In the genomic region with DNA sequence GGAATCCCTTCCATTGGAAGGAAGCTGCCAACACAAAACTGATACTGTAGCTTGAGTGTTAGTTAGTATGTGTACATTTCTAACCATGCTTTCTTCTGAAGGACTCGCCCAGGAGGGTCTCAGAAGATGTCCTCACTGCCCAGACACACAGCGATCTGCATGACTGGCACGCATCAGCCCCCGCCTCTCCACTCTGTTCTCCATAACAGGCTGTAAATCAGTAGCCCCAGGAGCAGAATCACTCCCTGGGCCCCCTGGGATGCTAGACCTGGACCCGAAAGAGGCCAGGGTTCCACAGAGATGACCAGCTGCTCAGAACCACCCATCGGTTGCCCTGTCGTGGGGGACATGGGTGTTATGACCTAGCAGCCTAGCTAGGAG, we compare ENCODE assay signal across 18 mouse cellular contexts. TPM values are rescaled to one million over a fixed set of nuclear protein-coding genes. Genes with fewer than 3 reads are reported as not detected.
A peak's percentile ranks its signal among the peaks of the same experiment; 100 is the strongest.
DNase-seq lines count a peak whose midpoint lies in the region; ATAC-seq and TF ChIP-seq lines count a peak whose summit lies in the region.
"Had no signal": no experiment of that assay in that cellular context is flagged by ENCODE, and none has a peak within 500 bp of the region (broad histone marks: within the 10 kb centered on the region; RNA-seq: fewer than 3 reads in every experiment).

No protein-coding gene starts in this region.

- H3K27me3 ChIP-seq in forebrain, embryonic 12.5 days: peaks cover 3% of the 10 kb centered on the region
- H3K27me3 ChIP-seq in forebrain, postnatal 0 days (ENCODE audit: insufficient read depth, low read length): no peaks in the 10 kb centered on the region
- H3K27me3 ChIP-seq in kidney, embryonic 16.5 days (ENCODE audit: insufficient read depth, low read length): peaks cover 3% of the 10 kb centered on the region; the same call in 1 of the 2 replicates
- no peaks in the 10 kb centered on the region for H3K27me3 ChIP-seq in neural tube, embryonic 12.5 days (replicated peaks)
- H3K27me3 ChIP-seq: intestine, embryonic 15.5 days had no signal

- peak overlapping the region; percentile 92 for H3K27ac ChIP-seq in forebrain, embryonic 12.5 days
- no peak overlapping the region for H3K27ac ChIP-seq in forebrain, postnatal 0 days (ENCODE audit: low read depth, low read length)
- peak overlapping the region; percentile 9 for H3K27ac ChIP-seq in kidney, embryonic 16.5 days (ENCODE audit: low read length)
- H3K27ac ChIP-seq in neural tube, embryonic 12.5 days: no peak overlapping the region
- H3K27ac ChIP-seq: heart, embryonic 10.5 days; intestine, embryonic 15.5 days; layer of hippocampus, adult 2 months; macrophage had no signal

- no peak for ATAC-seq in forebrain, embryonic 12.5 days (ENCODE audit: low FRiP score)
- no peak for ATAC-seq in forebrain, postnatal 0 days
- peak; percentile 72 for ATAC-seq in kidney, embryonic 16.5 days (ENCODE audit: low FRiP score, low TSS enrichment)
- no peak for ATAC-seq in neural tube, embryonic 12.5 days (ENCODE audit: low FRiP score, low read depth)
- ATAC-seq: CD4-positive, CD25-positive, alpha-beta regulatory T cell, adult 4 months; intestine, embryonic 15.5 days had no signal

- H3K9me3 ChIP-seq in forebrain, embryonic 12.5 days: no peaks in the 10 kb centered on the region
- no peaks in the 10 kb centered on the region for H3K9me3 ChIP-seq in forebrain, postnatal 0 days (ENCODE audit: low read length)
- H3K9me3 ChIP-seq in kidney, embryonic 16.5 days (ENCODE audit: low read length): no peaks in the 10 kb centered on the region
- no peaks in the 10 kb centered on the region for H3K9me3 ChIP-seq in neural tube, embryonic 12.5 days
- H3K9me3 ChIP-seq: heart, embryonic 10.5 days; intestine, embryonic 15.5 days had no signal

- no peak overlapping the region for H3K4me3 ChIP-seq in forebrain, embryonic 12.5 days (replicated peaks)
- H3K4me3 ChIP-seq in forebrain, postnatal 0 days (ENCODE audit: low read depth, low read length): no peak overlapping the region
- no peak overlapping the region for H3K4me3 ChIP-seq in kidney, embryonic 16.5 days (ENCODE audit: low read length)
- no peak overlapping the region for H3K4me3 ChIP-seq in neural tube, embryonic 12.5 days
- H3K4me3 ChIP-seq: heart, embryonic 10.5 days; intestine, embryonic 15.5 days; layer of hippocampus, adult 2 months had no signal

- 65% methylated on average over 7 of the region's 7 CpGs for WGBS in forebrain, embryonic 12.5 days
- 70% methylated on average over 7 of the region's 7 CpGs for WGBS in forebrain, postnatal 0 days
- WGBS in kidney, embryonic 16.5 days: 46% methylated on average over 7 of the region's 7 CpGs
- 52% methylated on average over 7 of the region's 7 CpGs for WGBS in neural tube, embryonic 12.5 days

- peak overlapping the region; percentile 43; the same call in 1 of the 2 replicates for H3K9ac ChIP-seq in forebrain, embryonic 12.5 days
- H3K9ac ChIP-seq in forebrain, postnatal 0 days: no peak overlapping the region
- no peak overlapping the region for H3K9ac ChIP-seq in kidney, embryonic 16.5 days (replicated peaks; ENCODE audit: low read length)
- H3K9ac ChIP-seq in neural tube, embryonic 12.5 days: no peak overlapping the region
- H3K9ac ChIP-seq: intestine, embryonic 15.5 days had no signal

- intact Hi-C loops in left cerebral cortex, postnatal 14 days (cut with DNase I): loop anchor here (2.0 to 5.0 kb wide), 3 partner anchors 41 to 130 kb away; no protein-coding TSS in a partner anchor

- DNase-seq in forebrain, postnatal 0 days: no peak
- no peak for DNase-seq in kidney, adult 9 months
- DNase-seq in neural tube, embryonic 10.5 days (ENCODE audit: extremely low spot score, low spot score): no peak
- DNase-seq in left cerebral cortex, postnatal 14 days (ENCODE audit: low spot score in 2 of 2): no peak
- DNase-seq: adrenal gland, postnatal 14 days; cerebellum, adult 2 months; cerebellum, postnatal 25 days; gastrocnemius, postnatal 10 days; kidney, postnatal 14 days; right cerebral cortex, postnatal 14 days had no signal

- TF ChIP-seq CTCF in forebrain, postnatal 0 days (IDR thresholded peaks at IDR 0.05; ENCODE audit: low read depth): no peak

- H3K36me3 ChIP-seq in forebrain, embryonic 12.5 days (replicated peaks): no peaks in the 10 kb centered on the region
- H3K36me3 ChIP-seq in forebrain, postnatal 0 days (ENCODE audit: insufficient read depth): no peaks in the 10 kb centered on the region
- no peaks in the 10 kb centered on the region for H3K36me3 ChIP-seq in kidney, embryonic 16.5 days (ENCODE audit: insufficient read depth, low read length)
- H3K36me3 ChIP-seq in neural tube, embryonic 12.5 days: no peaks in the 10 kb centered on the region
- H3K36me3 ChIP-seq: heart, embryonic 10.5 days; intestine, embryonic 15.5 days had no signal

- peaks cover 16% of the 10 kb centered on the region for H3K4me1 ChIP-seq in forebrain, embryonic 12.5 days
- no peaks in the 10 kb centered on the region for H3K4me1 ChIP-seq in forebrain, postnatal 0 days (ENCODE audit: insufficient read depth)
- H3K4me1 ChIP-seq in kidney, embryonic 16.5 days (ENCODE audit: insufficient read depth, low read length): peaks cover 41% of the 10 kb centered on the region
- peaks cover 18% of the 10 kb centered on the region for H3K4me1 ChIP-seq in neural tube, embryonic 12.5 days

- peak overlapping the region; percentile 17; the same call in 1 of the 2 replicates for H3K4me2 ChIP-seq in forebrain, embryonic 12.5 days
- H3K4me2 ChIP-seq in forebrain, postnatal 0 days (ENCODE audit: low read depth): no peak overlapping the region
- no peak overlapping the region for H3K4me2 ChIP-seq in kidney, embryonic 16.5 days (replicated peaks; ENCODE audit: low read depth, low read length)
- 0 out of 2 replicates have a peak overlapping the region, but pooled peaks have one; percentile 3 for H3K4me2 ChIP-seq in neural tube, embryonic 12.5 days (replicated peaks)
- H3K4me2 ChIP-seq: intestine, embryonic 15.5 days had no signal

RNA-seq across cellular contexts. Expression of gene Rab4a, which starts 13.9 kb away (rescaled TPM):
- polyA plus RNA-seq in forebrain, embryonic 12.5 days (2016; fragmentation: Nextera tagmentation; extraction: Ambion mirVana): 61.4 and 63.9 TPM in 2 replicates
- 70.9 and 72.8 TPM in 2 replicates for total RNA-seq in forebrain, postnatal 0 days (2014; rRNA removed)
- polyA plus RNA-seq in forebrain, postnatal 0 days (2015; fragmentation: Nextera tagmentation; extraction: Ambion mirVana): 113 and 127 TPM in 2 replicates
- 50.8 and 51.5 TPM in 2 replicates for polyA plus RNA-seq in kidney, embryonic 16.5 days (2015; fragmentation: Nextera tagmentation; extraction: Ambion mirVana)
- polyA plus RNA-seq in neural tube, embryonic 12.5 days (2016; fragmentation: Nextera tagmentation; extraction: Ambion mirVana): 73.0 and 74.2 TPM in 2 replicates
- total RNA-seq in left cerebral cortex, postnatal 14 days (2021): 10 to 100 TPM; 46.5 to 51.8 TPM

Comparison
In these comparisons a context has a peak if more than half of its experiments do, and no peak if none do; other contexts are left out.
1. H3K27ac ChIP-seq: peak in forebrain, embryonic 12.5 days (single experiment) and kidney, embryonic 16.5 days (single experiment); none in forebrain, postnatal 0 days (single experiment) and neural tube, embryonic 12.5 days (single experiment).
2. H3K4me2 ChIP-seq: peak in forebrain, embryonic 12.5 days (single experiment) and neural tube, embryonic 12.5 days (single experiment); none in forebrain, postnatal 0 days (single experiment) and kidney, embryonic 16.5 days (single experiment).